Comparison of ENCODE assay signal across 13 mouse cellular contexts in genomic region chr9:58228777-58229466, GRCm38 (mm10). TPM values are rescaled to one million over a fixed set of nuclear protein-coding genes. Genes with fewer than 3 reads are reported as not detected.
"Had no signal": no experiment of that assay in that cellular context is flagged by ENCODE, and none has a peak within 500 bp of the region (broad histone marks: within the 10 kb centered on the region; RNA-seq: fewer than 3 reads in every experiment).

No protein-coding gene starts in this region.

- H3K4me2 ChIP-seq: liver, embryonic 12.5 days; lung, embryonic 15.5 days; midbrain, embryonic 12.5 days had no signal

- H3K4me3 ChIP-seq: left cerebral cortex, adult 2 months; limb, embryonic 10.5 days; liver, embryonic 12.5 days; lung, embryonic 15.5 days; megakaryocyte, embryonic 14.5 days; midbrain, embryonic 12.5 days had no signal

- H3K9me3 ChIP-seq: limb, embryonic 10.5 days; liver, embryonic 12.5 days; lung, embryonic 15.5 days; megakaryocyte, embryonic 14.5 days; midbrain, embryonic 12.5 days had no signal

- H3K27me3 ChIP-seq: liver, embryonic 12.5 days; lung, embryonic 15.5 days; megakaryocyte, embryonic 14.5 days; midbrain, embryonic 12.5 days had no signal

- H3K4me1 ChIP-seq: lung, embryonic 15.5 days; midbrain, embryonic 12.5 days had no signal

- ATAC-seq: hindbrain, postnatal 0 days; liver, embryonic 12.5 days had no signal

- DNase-seq: lung, postnatal 14 days; right cerebral cortex, postnatal 14 days; thymus, postnatal 36 days had no signal

- H3K9ac ChIP-seq: liver, embryonic 12.5 days; lung, embryonic 15.5 days; midbrain, embryonic 12.5 days had no signal

- H3K27ac ChIP-seq: hindbrain, postnatal 0 days; left cerebral cortex, adult 2 months; limb, embryonic 10.5 days; liver, embryonic 12.5 days; lung, embryonic 15.5 days; macrophage; midbrain, embryonic 12.5 days had no signal

RNA-seq across cellular contexts. Expression of gene Islr2, which starts 24.8 kb away (rescaled TPM):
- polyA plus RNA-seq: liver, embryonic 16.5 days; macrophage; thymus, postnatal 0 days had no signal

RNA-seq across cellular contexts. Expression of gene Islr, which starts 24.8 kb away (rescaled TPM):
- polyA plus RNA-seq: macrophage had no signal
